Mouse (Mus musculus) hindbrain, embryonic 11.5 days (tissue): Measurements from ENCODE around the gene Csf2rb. TPM values are rescaled to one million over a fixed set of nuclear protein-coding genes. Genes with fewer than 3 reads are reported as not detected.

Experiments used
- ATAC-seq: fragments of 200-750 bp; cut with Nextera tagmentation; 2 replicates; pipeline ENCODE4 v1.8.0; 2017; ENCODE audit warnings: mild to moderate bottlenecking, moderate TSS enrichment, moderate library complexity; ENCODE audit not compliant: low FRiP score
- DNase-seq: peaks from one replicate; pipeline ENCODE4 v3.0.0-alpha.2; 2015; ENCODE audit warnings: low spot score
- H3K27ac ChIP-seq: fragments of 300-500 bp; sonication (generic); 2 replicates; pipeline ENCODE4 v1.5.1; 2014; ENCODE audit warnings: mild to moderate bottlenecking, low read depth, low read length
- H3K27me3 ChIP-seq: fragments of 300-500 bp; sonication (generic); 2 replicates; pipeline ENCODE4 v1.6.1; 2014; ENCODE audit warnings: mild to moderate bottlenecking, low read length, moderate library complexity, mixed read lengths; ENCODE audit not compliant: control insufficient read depth, insufficient read depth
- H3K36me3 ChIP-seq: fragments of 300-500 bp; sonication (generic); 2 replicates; pipeline ENCODE4 v1.6.1; 2014; ENCODE audit warnings: mild to moderate bottlenecking, low read length, moderate library complexity, mixed read lengths; ENCODE audit not compliant: control insufficient read depth, insufficient read depth
- H3K4me1 ChIP-seq: fragments of 300-500 bp; sonication (generic); replicated peaks from 2 replicates; pipeline ENCODE4 v1.6.1; 2014; ENCODE audit warnings: low read length, mixed read lengths; ENCODE audit not compliant: control insufficient read depth, insufficient read depth
- H3K4me2 ChIP-seq: fragments of 300-500 bp; sonication (generic); replicated peaks from 2 replicates; pipeline ENCODE4 v1.6.1; 2014; ENCODE audit warnings: mild to moderate bottlenecking, low read depth, low read length
- H3K4me3 ChIP-seq: fragments of 300-500 bp; sonication (generic); 2 replicates; pipeline ENCODE4 v1.5.1; 2014; ENCODE audit warnings: low read depth, low read length
- H3K9ac ChIP-seq: fragments of 300-500 bp; sonication (generic); 2 replicates; pipeline ENCODE4 v1.6.1; 2014; ENCODE audit warnings: low read depth, low read length
- H3K9me3 ChIP-seq: fragments of 300-500 bp; sonication (generic); 2 replicates; pipeline ENCODE4 v1.6.1; 2016; ENCODE audit warnings: low read length; ENCODE audit not compliant: control insufficient read depth
- WGBS: fragments of 180-500 bp; shearing (Covaris S2); extraction: QIAGEN DNeasy Blood & Tissue Kit; methylation state at CpG from one replicate; pipeline ENCODE4 v1.1.7; 2014; 5-methylcytosine and 5-hydroxymethylcytosine counted together
- polyA plus RNA-seq: library from polyadenylated mRNA; unstranded; fragments of >200 nt; fragmentation: Nextera tagmentation; extraction: Ambion mirVana; gene quantifications from 2 replicates; pipeline ENCODE4 v1.2.1, GENCODE M21; 2014

Gene Csf2rb
- polyA plus RNA-seq, 1 experiment from 2014 or later, result 1.9 TPM

DNA sequence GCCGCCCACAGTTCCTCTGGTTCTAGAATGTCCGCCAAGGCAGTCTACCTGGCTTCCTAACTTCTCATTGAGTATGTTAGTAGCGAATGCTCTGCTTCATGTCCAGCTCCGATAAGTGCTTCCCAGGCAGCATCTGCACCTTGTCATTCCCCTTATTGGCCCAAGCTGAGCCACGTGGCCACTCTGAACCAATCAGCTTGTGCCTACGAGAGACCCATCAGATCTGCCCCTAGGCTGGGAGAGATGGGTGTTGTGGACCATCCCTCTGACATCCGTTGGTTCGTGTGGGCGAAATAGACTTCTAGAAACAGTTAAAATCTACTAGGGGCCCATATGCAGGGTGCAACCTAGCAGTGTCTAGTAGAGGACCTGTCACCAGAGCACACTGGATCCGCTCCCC lies 52.3 kb downstream of the Csf2rb start:
- DNase-seq (no peak), ATAC-seq (no peak)
- H3K27ac ChIP-seq, result no peak overlapping the region
- no peaks in the 10 kb centered on the region for H3K36me3 ChIP-seq
- no peaks in the 10 kb centered on the region for H3K27me3 ChIP-seq
- no peak overlapping the region for H3K4me3 ChIP-seq
- H3K9ac ChIP-seq, result no peak overlapping the region
- H3K4me1 ChIP-seq, result no peaks in the 10 kb centered on the region
- 87% methylated on average over 10 of the region's 10 CpGs for WGBS
- H3K9me3 ChIP-seq, result no peaks in the 10 kb centered on the region
- no peak overlapping the region for H3K4me2 ChIP-seq

DNA sequence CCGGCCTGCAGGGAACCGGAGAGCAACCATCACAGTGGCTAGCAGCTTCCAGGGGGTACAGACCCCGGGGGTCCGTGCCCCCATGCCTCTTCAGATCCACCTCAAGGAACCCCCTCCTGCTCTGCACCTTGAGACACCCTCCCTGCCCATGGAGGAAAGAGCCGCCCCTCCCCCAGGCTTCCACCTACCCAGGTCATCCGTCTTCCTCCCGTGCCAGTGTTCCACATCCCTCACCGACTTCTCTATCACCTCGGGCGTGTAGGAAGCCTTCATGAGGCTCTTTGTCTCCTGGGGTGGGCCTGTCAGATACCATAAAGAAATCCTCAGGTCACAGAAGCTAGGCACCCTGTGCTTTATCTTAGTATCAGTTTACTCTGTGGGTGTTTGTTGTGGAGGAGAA lies 53.0 kb downstream of the Csf2rb start:
- H3K9me3 ChIP-seq, result no peaks in the 10 kb centered on the region
- no peaks in the 10 kb centered on the region for H3K27me3 ChIP-seq
- H3K27ac ChIP-seq, result no peak overlapping the region
- ATAC-seq (no peak), DNase-seq (no peak)
- no peaks in the 10 kb centered on the region for H3K36me3 ChIP-seq
- H3K9ac ChIP-seq, result no peak overlapping the region
- WGBS, result 83% methylated on average over 10 of the region's 10 CpGs
- no peak overlapping the region for H3K4me3 ChIP-seq
- no peaks in the 10 kb centered on the region for H3K4me1 ChIP-seq
- H3K4me2 ChIP-seq, result no peak overlapping the region

DNA sequence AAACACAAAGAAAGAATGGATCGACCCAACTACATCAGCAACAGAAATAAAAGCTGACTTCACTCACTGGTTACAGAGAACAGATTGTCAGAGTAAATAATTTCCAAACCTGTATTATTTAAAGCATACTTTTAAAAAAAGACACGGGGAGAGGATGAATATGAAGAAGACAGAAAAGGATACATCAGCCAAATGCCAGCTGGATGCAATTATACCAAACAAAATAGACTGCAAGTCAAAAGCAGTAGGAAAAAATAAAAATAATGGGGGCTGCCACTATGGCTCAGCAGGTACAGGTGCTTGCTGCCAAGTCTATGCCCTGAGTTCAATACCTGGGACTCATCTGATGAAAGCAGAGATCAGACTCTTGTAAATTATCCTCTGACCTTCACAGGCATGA lies 54.7 kb downstream of the Csf2rb start:
- Histone ChIP-seq H3K4me3 (no peak overlapping the region), H3K4me1 (no peaks in the 10 kb centered on the region), H3K9me3 (no peaks in the 10 kb centered on the region), H3K27ac (no peak overlapping the region), H3K36me3 (no peaks in the 10 kb centered on the region), H3K27me3 (no peaks in the 10 kb centered on the region), H3K4me2 (no peak overlapping the region), H3K9ac (no peak overlapping the region)
- 78% methylated on average over 2 of the region's 2 CpGs for WGBS
- ATAC-seq (no peak), DNase-seq (no peak)

GRCm38 (mm10) chr15:78380741-78381140 lies 55.2 kb downstream of the Csf2rb start:
- Histone ChIP-seq H3K9ac (no peak overlapping the region), H3K4me1 (no peaks in the 10 kb centered on the region), H3K27ac (no peak overlapping the region), H3K27me3 (no peaks in the 10 kb centered on the region), H3K9me3 (no peaks in the 10 kb centered on the region), H3K4me3 (no peak overlapping the region), H3K36me3 (no peaks in the 10 kb centered on the region), H3K4me2 (no peak overlapping the region)
- WGBS, result 82% methylated on average over 4 of the region's 4 CpGs
- DNase-seq (no peak), ATAC-seq (no peak)

DNA sequence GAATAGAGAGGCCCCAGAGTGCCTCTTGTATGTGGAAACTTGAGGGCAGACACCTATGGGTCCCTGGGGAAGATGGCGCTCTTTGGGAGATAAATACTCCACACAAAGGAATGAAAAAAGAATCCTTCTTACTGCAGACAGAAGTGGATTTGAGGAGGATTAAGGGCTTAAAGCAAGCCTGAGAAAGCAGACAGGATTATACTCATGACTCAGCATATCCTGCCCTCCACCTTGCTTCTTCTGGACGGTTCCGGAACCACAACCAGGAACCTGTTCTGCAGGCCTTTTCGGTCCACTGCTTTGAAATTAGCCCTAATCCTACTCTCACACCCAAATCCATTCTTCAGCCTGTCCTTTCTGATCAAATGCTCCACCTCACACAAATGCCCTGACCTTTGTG lies 56.6 kb downstream of the Csf2rb start:
- DNase-seq (no peak), ATAC-seq (no peak)
- Histone ChIP-seq H3K27ac (no peak overlapping the region), H3K9ac (no peak overlapping the region), H3K4me2 (no peak overlapping the region), H3K4me1 (no peaks in the 10 kb centered on the region), H3K9me3 (no peaks in the 10 kb centered on the region), H3K27me3 (no peaks in the 10 kb centered on the region), H3K36me3 (no peaks in the 10 kb centered on the region), H3K4me3 (no peak overlapping the region)
- WGBS, result 98% methylated on average over 4 of the region's 4 CpGs

DNA sequence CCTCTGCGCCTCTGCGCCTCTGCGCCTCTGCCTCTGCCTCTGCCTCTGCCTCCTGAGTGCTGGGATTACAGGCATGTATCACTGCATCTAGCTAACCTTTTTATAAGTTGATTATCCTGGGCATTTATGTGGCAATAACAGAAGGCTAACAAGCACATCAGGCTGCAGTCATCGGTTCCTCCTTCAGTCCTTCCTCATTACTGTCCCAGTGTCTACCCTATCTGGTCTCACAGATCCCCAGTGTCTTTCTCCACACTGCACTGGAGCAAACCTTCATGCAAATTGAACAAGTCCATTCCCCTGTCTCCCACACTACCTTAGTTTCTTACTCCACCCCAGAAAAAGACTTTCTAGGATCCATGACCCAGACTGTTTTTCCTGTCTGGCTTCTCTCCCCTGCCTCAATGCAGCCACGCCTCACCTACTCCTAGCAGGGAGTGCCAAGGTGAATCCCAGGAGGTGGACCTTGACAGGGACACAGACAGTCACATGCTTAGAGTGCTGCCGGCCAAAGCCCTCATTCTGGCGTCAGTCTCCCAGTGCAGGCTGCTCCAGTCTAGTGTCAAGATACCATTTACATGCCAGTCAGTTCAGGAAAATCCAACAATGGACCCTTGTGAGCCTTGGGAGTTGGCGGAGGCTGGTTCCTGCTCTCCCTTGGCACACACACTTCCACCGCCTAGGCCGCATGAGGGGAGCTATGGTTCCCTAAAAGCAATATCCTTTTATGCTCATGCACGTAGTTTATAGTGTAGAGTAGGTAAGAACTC lies 58.1 kb downstream of the Csf2rb start:
- DNase-seq, result no peak
- H3K36me3 ChIP-seq, result no peaks in the 10 kb centered on the region
- H3K4me2 ChIP-seq, result no peak overlapping the region
- WGBS, result 86% methylated on average over 11 of the region's 11 CpGs
- no peak for ATAC-seq
- H3K9me3 ChIP-seq, result no peaks in the 10 kb centered on the region
- H3K27me3 ChIP-seq, result no peaks in the 10 kb centered on the region
- H3K27ac ChIP-seq, result no peak overlapping the region
- H3K4me3 ChIP-seq, result no peak overlapping the region
- no peak overlapping the region for H3K9ac ChIP-seq
- no peaks in the 10 kb centered on the region for H3K4me1 ChIP-seq

DNA sequence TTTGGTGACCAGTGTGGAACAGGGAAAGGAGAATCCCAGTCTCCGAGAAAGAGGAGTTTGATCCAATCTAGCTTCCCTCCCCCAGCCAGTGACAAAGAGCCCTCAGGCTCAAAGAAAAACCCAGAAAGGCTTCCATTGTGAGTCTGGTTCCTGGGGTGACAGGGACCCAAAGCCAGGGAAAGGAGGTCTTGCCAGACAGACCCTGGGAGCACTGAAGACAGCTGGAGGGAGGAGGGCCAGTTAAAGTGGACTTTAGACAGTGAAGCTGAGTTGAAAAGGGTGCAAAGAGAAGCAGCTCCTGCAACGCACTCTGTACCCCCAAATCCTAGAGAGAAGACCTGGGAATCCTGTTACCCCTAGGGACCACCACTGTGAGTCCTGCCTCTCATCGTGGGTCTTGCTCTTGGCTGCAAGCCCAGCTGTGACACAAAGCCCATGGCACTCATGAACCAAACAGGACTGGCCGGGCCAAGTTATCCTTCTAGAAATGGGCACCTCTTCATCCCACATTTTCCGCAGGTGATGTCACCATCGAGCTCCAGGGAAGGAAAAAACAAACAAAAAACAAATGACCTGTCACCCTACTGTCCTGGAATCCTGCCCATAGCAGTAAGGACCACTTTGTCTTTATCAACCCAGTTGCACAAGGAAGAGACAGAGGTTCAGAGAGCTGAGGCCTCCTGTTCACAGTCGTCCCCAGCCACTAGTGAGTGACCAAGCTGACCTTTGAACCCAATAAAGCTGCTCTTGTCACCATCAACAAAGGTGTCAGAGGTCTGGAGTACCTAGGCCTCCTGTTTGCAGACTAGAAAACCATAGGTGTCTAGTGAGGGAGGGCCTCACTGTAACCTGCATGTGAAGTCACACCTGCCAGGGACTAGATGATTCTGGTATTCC lies 58.9 kb downstream of the Csf2rb start:
- Histone ChIP-seq H3K27me3 (no peaks in the 10 kb centered on the region), H3K9me3 (no peaks in the 10 kb centered on the region), H3K9ac (no peak overlapping the region), H3K4me2 (no peak overlapping the region), H3K36me3 (no peaks in the 10 kb centered on the region), H3K4me1 (no peaks in the 10 kb centered on the region), H3K4me3 (no peak overlapping the region), H3K27ac (no peak overlapping the region)
- no peak for DNase-seq
- 73% methylated on average over 7 of the region's 7 CpGs for WGBS
- no peak for ATAC-seq

- Histone ChIP-seq H3K9me3 (no peaks in the 10 kb centered on the region), H3K4me3 (no peak overlapping the region), H3K4me2 (no peak overlapping the region), H3K4me1 (no peaks in the 10 kb centered on the region), H3K9ac (no peak overlapping the region), H3K27me3 (no peaks in the 10 kb centered on the region), H3K36me3 (no peaks in the 10 kb centered on the region), H3K27ac (no peak overlapping the region)
- 100% methylated on average over 1 of the region's 1 CpGs for WGBS
- ATAC-seq, result no peak
- DNase-seq, result no peak
Measured at GRCm38 (mm10) chr15:78385564-78385963, 60.0 kb downstream of the Csf2rb start.

GRCm38 (mm10) chr15:78390855-78391254 lies 65.3 kb downstream of the Csf2rb start:
- no peaks in the 10 kb centered on the region for H3K9me3 ChIP-seq
- no peak overlapping the region for H3K27ac ChIP-seq
- ATAC-seq (no peak), DNase-seq (no peak)
- H3K27me3 ChIP-seq, result no peaks in the 10 kb centered on the region
- H3K4me3 ChIP-seq, result no peak overlapping the region
- no peaks in the 10 kb centered on the region for H3K36me3 ChIP-seq
- H3K4me2 ChIP-seq, result no peak overlapping the region
- no peaks in the 10 kb centered on the region for H3K4me1 ChIP-seq
- WGBS, result 82% methylated on average over 3 of the region's 3 CpGs
- no peak overlapping the region for H3K9ac ChIP-seq
